Mouse (Mus musculus): ENCODE data around the gene Gm21788. TPM values are rescaled to one million over a fixed set of nuclear protein-coding genes. Genes with fewer than 3 reads are reported as not detected.
"Not testable (repeated sequence)": the region's sequence is repeated elsewhere in the genome, so short reads cannot be mapped to it uniquely, and the experiment has no call there.

Gene Gm21788
- polyA plus RNA-seq (2014; fragmentation: Nextera tagmentation; extraction: Ambion mirVana) = not detected in 2 replicates

DNA sequence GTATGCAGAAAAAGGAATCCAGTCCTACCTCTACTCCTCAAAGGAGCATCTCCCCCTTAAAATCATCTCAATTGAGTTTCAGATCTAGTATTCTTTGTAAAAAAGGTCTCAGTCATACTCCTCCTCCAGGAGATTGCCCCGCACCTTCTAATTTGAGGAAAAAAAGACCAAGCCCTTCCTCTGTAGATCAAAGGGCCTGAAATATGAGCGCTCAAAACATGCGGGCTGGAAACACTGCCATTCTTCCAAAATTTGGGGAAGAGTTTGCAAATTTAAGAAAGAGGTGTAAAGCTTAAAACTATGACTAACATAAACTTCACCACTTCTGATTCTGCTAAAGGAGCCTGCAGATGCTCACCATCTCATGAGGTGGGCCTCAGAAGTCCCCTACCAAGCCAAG lies at the start of gene Gm21788:
Gene Gm21788 (plus strand): TSS at position 301 of the 400 bp plus-strand sequence.
- DNase-seq (ENCODE audit: low spot score); ATAC-seq (ENCODE audit: insufficient number of reproducible peaks, low FRiP score, low TSS enrichment, low read depth); H3K9me3 ChIP-seq (ENCODE audit: control insufficient read depth, low read length); H3K4me2 ChIP-seq (ENCODE audit: low read depth, severe bottlenecking); H3K36me3 ChIP-seq (ENCODE audit: control insufficient read depth, insufficient read depth, low read length); H3K4me1 ChIP-seq (ENCODE audit: control insufficient read depth, insufficient read depth, low read length); H3K27ac ChIP-seq (replicated peaks; ENCODE audit: low read depth, low read length); H3K9ac ChIP-seq (ENCODE audit: low read length); H3K4me3 ChIP-seq (ENCODE audit: low read depth, low read length); H3K27me3 ChIP-seq (ENCODE audit: control insufficient read depth, insufficient read depth, low read length): not testable (repeated sequence)
- WGBS = no CpG with 5 or more reads among the region's 3 CpGs

Other genes starting within 250 kb of the Gm21788 start
- not detected in 2 replicates for gene Gm21244, start 235.7 kb upstream of the Gm21788 start, polyA plus RNA-seq (2014; fragmentation: Nextera tagmentation; extraction: Ambion mirVana)
- gene Gm28998, start 151.2 kb upstream of the Gm21788 start, polyA plus RNA-seq (2014; fragmentation: Nextera tagmentation; extraction: Ambion mirVana) = not detected in 2 replicates
- gene Gm20826, start 233.5 kb downstream of the Gm21788 start, polyA plus RNA-seq (2014; fragmentation: Nextera tagmentation; extraction: Ambion mirVana) = 0.04 TPM in 1 of 2 replicates, not detected in the other